In the genomic region with DNA sequence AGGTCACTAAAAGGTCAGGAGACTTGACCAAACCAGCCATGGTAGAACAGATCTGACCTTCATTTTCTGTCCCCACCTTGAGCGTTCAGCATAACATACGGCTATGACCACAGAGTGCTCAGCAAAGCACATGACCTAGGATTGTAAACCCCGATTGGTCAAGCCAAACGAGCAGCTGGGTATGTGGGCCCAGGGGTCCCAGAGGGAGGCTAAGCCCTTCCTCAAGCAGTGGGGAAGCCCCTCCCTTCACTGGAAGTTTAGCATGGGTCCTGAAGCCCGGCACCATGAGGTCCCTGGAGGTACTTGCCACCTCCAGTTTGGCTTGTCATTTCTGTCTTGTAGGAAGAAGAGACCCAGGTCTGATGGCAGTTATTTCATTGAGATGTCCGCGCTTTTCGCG, we compare ENCODE assay signal across 24 mouse cellular contexts.
"Had no signal": no experiment of that assay in that cellular context is flagged by ENCODE, and none has a peak within 500 bp of the region (broad histone marks: within the 10 kb centered on the region; RNA-seq: fewer than 3 reads in every experiment).

No protein-coding gene starts in this region.

- H3K4me3 ChIP-seq: gastrocnemius, adult 2 months; heart, embryonic 10.5 days; heart, embryonic 12.5 days; hindbrain, embryonic 10.5 days; hindbrain, embryonic 12.5 days; intestine, embryonic 15.5 days; layer of hippocampus, adult 2 months; limb, embryonic 13.5 days; limb, embryonic 15.5 days had no signal

- H3K36me3 ChIP-seq: heart, embryonic 10.5 days; heart, embryonic 12.5 days; hindbrain, embryonic 10.5 days; hindbrain, embryonic 12.5 days; intestine, embryonic 15.5 days; limb, embryonic 13.5 days; limb, embryonic 15.5 days had no signal

- H3K4me1 ChIP-seq: heart, embryonic 10.5 days; heart, embryonic 12.5 days; intestine, embryonic 15.5 days had no signal

- H3K27ac ChIP-seq: gastrocnemius, adult 2 months; heart, embryonic 10.5 days; hindbrain, embryonic 10.5 days; hindbrain, embryonic 12.5 days; hindbrain, embryonic 14.5 days; intestine, embryonic 15.5 days; layer of hippocampus, adult 2 months; limb, embryonic 13.5 days; limb, embryonic 15.5 days had no signal

- H3K9ac ChIP-seq: heart, embryonic 12.5 days; hindbrain, embryonic 12.5 days; hindbrain, embryonic 14.5 days; intestine, embryonic 15.5 days; limb, embryonic 13.5 days; limb, embryonic 15.5 days had no signal

- H3K4me2 ChIP-seq: heart, embryonic 12.5 days; hindbrain, embryonic 12.5 days; hindbrain, embryonic 14.5 days; intestine, embryonic 15.5 days; limb, embryonic 13.5 days; limb, embryonic 15.5 days had no signal

- DNase-seq: gastrocnemius, adult 2 months; gastrocnemius, postnatal 10 days; gastrocnemius, postnatal 25 days; heart, adult 18-20 months; heart, postnatal 10 days; heart, postnatal 4 days; kidney, adult 8-10 months; kidney, postnatal 10 days; kidney, postnatal 25 days; kidney, postnatal 4 days; layer of hippocampus, postnatal 36 days; left cerebral cortex, postnatal 4 days had no signal

- ATAC-seq: hindbrain, embryonic 16.5 days; inflammation-experienced regulatory T-cells, adult 6 months; intestine, embryonic 15.5 days; intestine, postnatal 0 days had no signal

- H3K9me3 ChIP-seq: heart, embryonic 10.5 days; heart, embryonic 12.5 days; hindbrain, embryonic 10.5 days; hindbrain, embryonic 12.5 days; intestine, embryonic 15.5 days; limb, embryonic 13.5 days; limb, embryonic 15.5 days had no signal
